Mouse (Mus musculus): ENCODE data around the gene Fnip2.
"Not testable (repeated sequence)": the region's sequence is repeated elsewhere in the genome, so short reads cannot be mapped to it uniquely, and the experiment has no call there.

The Fnip2 gene

DNA sequence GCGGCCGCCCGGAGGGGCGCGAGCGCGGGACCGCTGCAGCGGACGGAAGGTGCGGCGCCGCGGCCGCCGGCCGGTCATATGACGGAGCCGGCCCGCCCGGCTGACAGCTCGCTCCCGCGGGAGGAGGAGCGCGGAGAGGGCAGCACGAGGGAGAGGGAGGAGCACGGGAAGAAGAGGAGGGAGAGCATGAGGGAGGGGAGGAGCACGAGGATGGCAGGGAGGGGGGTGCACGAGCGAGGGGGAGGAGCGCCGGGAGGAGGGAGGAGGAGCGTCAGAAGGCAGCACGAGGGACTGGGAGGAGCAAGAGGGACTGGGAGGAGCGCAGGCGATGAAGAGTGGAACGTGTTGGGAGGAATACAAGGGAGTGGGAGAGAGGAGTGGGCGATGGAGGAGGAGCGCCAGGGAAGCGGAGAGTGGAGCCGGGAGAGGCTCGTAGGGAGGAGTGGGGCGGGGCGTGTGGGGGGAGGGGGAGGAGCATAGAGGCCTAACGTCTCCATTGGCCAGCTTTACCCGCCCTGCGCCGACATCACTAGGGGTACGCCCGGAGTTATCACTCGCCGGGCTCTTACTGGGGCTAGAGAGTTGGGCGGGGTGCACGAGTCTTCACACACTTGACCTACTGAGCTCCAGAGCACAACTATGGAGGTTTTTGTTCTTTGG is at the start of gene Fnip2:
Gene Fnip2, minus strand, starts transcription at position 94 of the 660 bp plus-strand sequence.
- in situ Hi-C loops (cut with MboI; ENCODE audit: low sequenced_read_pairs), result no loop called here

- in situ Hi-C loops (cut with MboI; ENCODE audit: low sequenced_read_pairs), result no loop called here
Measured at GRCm38 (mm10) chr3:79609886-79610285, 42.3 kb upstream of the Fnip2 start.

DNA sequence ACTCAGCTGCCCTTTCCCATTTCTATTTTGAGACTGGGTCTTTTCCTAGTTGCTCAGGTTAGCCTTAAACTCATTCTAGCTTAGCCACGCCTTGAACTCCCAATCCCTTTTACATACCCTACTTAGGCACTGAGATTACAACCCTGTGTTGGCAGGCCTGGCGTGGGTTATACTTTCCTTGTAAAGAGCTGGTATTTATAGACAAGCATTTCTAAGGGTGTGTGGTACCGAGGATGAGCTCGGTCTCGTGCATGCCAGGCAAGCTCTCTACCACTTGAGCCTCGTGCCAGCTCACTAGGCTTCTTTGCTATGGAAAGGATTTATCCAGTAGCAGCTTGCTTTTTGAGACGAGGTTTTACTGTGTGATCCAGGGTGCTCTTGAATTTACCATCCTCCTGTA is 27.9 kb upstream of the Fnip2 start:
- in situ Hi-C loops (cut with MboI; ENCODE audit: low sequenced_read_pairs), result no loop called here

- in situ Hi-C loops (cut with MboI; ENCODE audit: low sequenced_read_pairs), result no loop called here
Measured at GRCm38 (mm10) chr3:79591793-79592471, 24.3 kb upstream of the Fnip2 start.

- in situ Hi-C loops (cut with MboI; ENCODE audit: low sequenced_read_pairs), result no loop called here
Measured at GRCm38 (mm10) chr3:79590863-79591792, 23.5 kb upstream of the Fnip2 start, which contains the start of gene Ppid. TSS of gene Ppid (plus strand) at chr3:79591342.

DNA sequence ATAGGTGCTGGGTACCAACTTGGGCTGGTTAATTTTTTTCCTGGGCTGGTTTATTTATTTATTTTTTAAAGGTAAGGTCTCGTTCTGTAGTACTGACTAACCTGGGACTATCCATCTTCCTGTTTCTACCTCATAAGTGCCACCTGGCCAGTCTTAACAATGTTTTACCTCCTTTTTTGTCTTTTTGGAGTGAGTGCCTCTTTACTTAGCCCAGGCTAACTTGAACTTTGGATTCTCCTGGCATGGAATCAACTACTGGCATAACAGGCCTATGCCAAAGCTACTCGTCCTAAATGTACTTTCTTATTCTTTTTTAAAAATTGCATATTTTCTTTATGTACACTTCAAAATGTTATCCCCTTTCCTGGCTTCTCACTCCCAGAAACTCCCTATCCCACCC is 22.1 kb upstream of the Fnip2 start:
- in situ Hi-C loops (cut with MboI; ENCODE audit: low sequenced_read_pairs), result loop anchor here (10.0 kb wide), 2 partner anchors 365 to 635 kb away; no protein-coding TSS in a partner anchor

- in situ Hi-C loops (cut with MboI; ENCODE audit: low sequenced_read_pairs), result loop anchor here (10.0 kb wide), 2 partner anchors 362 to 632 kb away; no protein-coding TSS in a partner anchor
Measured at GRCm38 (mm10) chr3:79586804-79587203, 19.2 kb upstream of the Fnip2 start.

- in situ Hi-C loops (cut with MboI; ENCODE audit: low sequenced_read_pairs), result loop anchor here (10.0 kb wide), 2 partner anchors 355 to 625 kb away; no protein-coding TSS in a partner anchor
Measured at GRCm38 (mm10) chr3:79579891-79580575, 12.4 kb upstream of the Fnip2 start.

DNA sequence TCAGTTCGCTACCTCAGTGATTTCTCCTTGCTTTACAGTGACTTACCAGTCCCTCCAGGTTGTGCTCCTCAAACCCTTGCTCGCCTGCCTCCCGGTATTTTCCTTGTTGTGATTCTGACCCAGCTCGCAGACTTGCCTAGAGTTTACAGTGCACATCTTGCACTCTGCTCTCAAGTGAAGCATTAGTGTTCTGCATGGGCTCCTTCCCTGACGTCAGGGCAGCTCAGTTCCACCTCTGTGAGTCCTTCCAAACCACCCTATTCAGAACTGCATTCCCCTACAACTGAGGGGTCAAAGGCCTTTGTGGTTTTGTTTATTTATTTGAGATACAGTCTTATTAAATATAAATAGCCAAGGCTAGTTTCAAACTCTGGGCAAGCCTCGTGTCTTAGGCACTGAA is 10.6 kb upstream of the Fnip2 start:
- in situ Hi-C loops (cut with MboI; ENCODE audit: low sequenced_read_pairs), result no loop called here

DNA sequence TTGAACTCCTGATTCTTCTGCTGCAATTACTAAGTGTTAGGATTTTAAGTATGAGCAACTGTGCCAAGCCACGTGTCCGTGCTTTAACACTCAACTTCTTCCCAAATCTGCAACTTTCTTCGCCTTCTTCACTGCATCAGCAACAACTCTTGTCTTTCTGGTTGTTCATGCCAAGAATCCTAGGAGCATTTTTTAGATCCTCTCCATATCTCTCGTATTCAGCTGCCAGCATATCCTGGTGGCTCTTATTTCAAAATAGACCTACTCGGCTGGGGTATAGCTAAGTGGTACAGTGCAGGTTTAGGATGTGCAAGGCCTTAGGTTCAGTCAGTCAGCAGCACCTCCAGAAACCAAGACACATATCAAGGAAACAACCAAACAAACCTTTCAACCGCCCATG is 10.0 kb upstream of the Fnip2 start:
- in situ Hi-C loops (cut with MboI; ENCODE audit: low sequenced_read_pairs), result no loop called here

DNA sequence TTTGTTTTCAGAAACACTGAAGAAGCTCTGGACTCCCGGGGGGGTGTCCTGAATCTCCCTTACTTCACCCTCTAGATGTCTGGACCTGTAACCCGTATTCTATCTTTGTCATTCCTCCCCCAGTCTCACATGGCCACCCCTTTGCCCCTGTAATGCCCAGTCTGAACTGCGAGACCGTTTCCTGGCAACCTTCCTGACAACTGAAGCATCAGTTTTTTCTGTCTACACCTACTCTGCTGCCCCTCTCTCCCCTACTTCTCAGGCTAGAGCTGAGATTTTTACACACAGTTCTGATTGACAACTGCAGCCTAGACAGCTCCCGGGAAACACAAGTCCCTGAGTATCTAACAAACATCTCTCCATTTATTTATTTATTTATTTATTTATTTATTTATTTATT is 9.3 kb upstream of the Fnip2 start:
- in situ Hi-C loops (cut with MboI; ENCODE audit: low sequenced_read_pairs), result no loop called here

GRCm38 (mm10) chr3:79576468-79576816 is 8.8 kb upstream of the Fnip2 start:
- in situ Hi-C loops (cut with MboI; ENCODE audit: low sequenced_read_pairs), result no loop called here

- in situ Hi-C loops (cut with MboI; ENCODE audit: low sequenced_read_pairs), result no loop called here
Measured at GRCm38 (mm10) chr3:79575576-79576467, 8.2 kb upstream of the Fnip2 start.

- in situ Hi-C loops (cut with MboI; ENCODE audit: low sequenced_read_pairs), result no loop called here
Measured at GRCm38 (mm10) chr3:79574336-79574735, 6.7 kb upstream of the Fnip2 start.

GRCm38 (mm10) chr3:79573376-79573775 is 5.8 kb upstream of the Fnip2 start:
- in situ Hi-C loops (cut with MboI; ENCODE audit: low sequenced_read_pairs), result not testable (repeated sequence)

- in situ Hi-C loops (cut with MboI; ENCODE audit: low sequenced_read_pairs), result no loop called here
Measured at GRCm38 (mm10) chr3:79572399-79572798, 4.8 kb upstream of the Fnip2 start.

- in situ Hi-C loops (cut with MboI; ENCODE audit: low sequenced_read_pairs), result no loop called here
Measured at GRCm38 (mm10) chr3:79569351-79569681, 1.7 kb upstream of the Fnip2 start.

DNA sequence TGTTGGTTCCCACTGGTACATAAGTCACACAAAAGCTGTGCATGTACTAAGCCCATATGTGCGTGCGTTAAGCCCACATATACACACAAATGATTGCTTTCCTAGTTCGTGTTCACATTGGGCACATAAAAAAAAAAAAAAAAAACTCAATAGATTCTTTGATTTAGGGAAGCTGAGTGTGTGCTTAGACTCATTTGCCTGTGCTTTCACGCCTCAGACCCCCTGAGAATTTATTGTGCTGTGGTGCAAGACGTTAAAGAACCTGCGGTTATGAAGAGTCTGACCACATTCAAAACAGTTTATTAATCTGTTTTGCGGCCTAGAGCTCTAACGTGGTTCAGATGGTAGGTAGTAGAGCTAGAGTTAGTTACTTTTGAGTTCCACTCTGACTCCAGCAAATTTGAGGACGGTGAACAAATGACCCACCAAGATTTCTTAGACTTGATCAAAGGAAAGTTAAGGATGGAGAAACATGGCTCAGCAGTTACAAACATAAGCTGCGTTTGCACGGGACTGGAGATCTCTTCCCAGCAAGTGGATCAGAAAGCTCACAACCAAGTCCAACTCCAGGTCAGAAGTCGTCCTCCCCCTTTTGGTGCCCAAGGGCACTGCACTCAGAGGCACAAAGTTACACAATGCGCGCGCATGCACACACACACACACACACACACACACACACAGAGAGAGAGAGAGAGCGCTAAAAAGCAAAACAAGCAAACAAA is 1.2 kb upstream of the Fnip2 start:
- in situ Hi-C loops (cut with MboI; ENCODE audit: low sequenced_read_pairs), result no loop called here

All from CH12F3 (cell line).